Mouse (Mus musculus) Patski (cell line): ENCODE data around the gene Crip1. TPM values are rescaled to one million over a fixed set of nuclear protein-coding genes. Genes with fewer than 3 reads are reported as not detected.

Experiments
- ATAC-seq: fragments of 100-300 bp; one replicate; pipeline ENCODE4 v1.8.0; 2021
- CTCF ChIA-PET: fragments of 350-600 bp; sonication (Branson Sonifier 250); formaldehyde crosslinking; loops from one replicate; lab custom pipeline; 2022; ENCODE audit warnings: inconsistent platforms; lab: Charles Lee
- POLR2A ChIA-PET: fragments of 350-600 bp; sonication (Branson Sonifier 250); formaldehyde crosslinking; loops from one replicate; lab custom pipeline; 2022; ENCODE audit warnings: antibody characterized with exemption, inconsistent platforms; lab: Charles Lee
- DNase-seq: peaks from one replicate; pipeline ENCODE4 v3.0.0-alpha.2; 2011; ENCODE audit warnings: low read depth, low spot score
- H3K27me3 ChIP-seq: fragments of 371-371 bp; one replicate; pipeline ENCODE4 v1.5.1; 2021
- CTCF ChIP-seq: fragments of 100-300 bp; IDR thresholded peaks from one replicate; pipeline ENCODE4 v1.5.1; 2021
- in situ Hi-C: fragments of 300-500 bp; cut with MboI; formaldehyde crosslinking; loops from 3 replicates; pipeline ENCODE4 v1.11.1; 2018; ENCODE audit warnings: low pct_unique_long_range_greater_than_20kb, mixed read lengths
- polyA plus RNA-seq: library from polyadenylated mRNA; unstranded; gene quantifications from one replicate; pipeline ENCODE4 v1.2.3, GENCODE M21; 2021

Gene Crip1
- polyA plus RNA-seq, result 0.17 TPM

GRCm38 (mm10) chr12:113146112-113147057 lies at the start of gene Crip1:
TSS of gene Crip1 (plus strand) at chr12:113146316.
- no peak for ATAC-seq
- DNase-seq, result no peak
- TF ChIP-seq CTCF, result no peak
- in situ Hi-C loops, result no loop called here
- ChIA-PET CTCF (interaction anchor here (1.5 to 2.8 kb wide), 2 partner anchors 10 to 18 kb away, joined by 3 to 19 read pairs; partner anchors contain the start of gene Tedc1), POLR2A (no interaction called here)
- no peaks in the 10 kb centered on the region for H3K27me3 ChIP-seq

GRCm38 (mm10) chr12:113097040-113097439 lies 49.1 kb upstream of the Crip1 start:
- no peak for ATAC-seq
- ChIA-PET POLR2A (interaction anchor here (0.8 kb wide), 1 partner anchor 84 kb away, joined by 3 read pairs; no protein-coding TSS in a partner anchor), CTCF (no interaction called here)
- DNase-seq, result no peak
- in situ Hi-C loops, result no loop called here
- no peak for TF ChIP-seq CTCF
- H3K27me3 ChIP-seq, result no peaks in the 10 kb centered on the region

GRCm38 (mm10) chr12:113097749-113098281 lies 48.3 kb upstream of the Crip1 start, which contains the start of gene Mta1:
TSS of gene Mta1 (plus strand) at chr12:113098278.
- in situ Hi-C loops, result no loop called here
- DNase-seq (no peak), ATAC-seq (peak; percentile 45)
- ChIA-PET CTCF (no interaction called here), POLR2A (interaction anchor here (0.8 to 1.0 kb wide), 2 partner anchors 24 to 84 kb away, joined by 3 read pairs; partner anchors contain the start of gene Tex22)
- H3K27me3 ChIP-seq, result no peaks in the 10 kb centered on the region
- TF ChIP-seq CTCF, result no peak

GRCm38 (mm10) chr12:113098530-113099151 lies 47.5 kb upstream of the Crip1 start:
- DNase-seq (no peak), ATAC-seq (peak; percentile 10)
- in situ Hi-C loops, result no loop called here
- TF ChIP-seq CTCF, result no peak
- H3K27me3 ChIP-seq, result no peaks in the 10 kb centered on the region
- POLR2A ChIA-PET, result interaction anchor here (1.0 kb wide), 1 partner anchor 25 kb away, joined by 3 read pairs; the partner anchor contains the start of gene Tex22
- CTCF ChIA-PET, result no interaction called here

- POLR2A ChIA-PET, result interaction anchor here (0.9 kb wide), 1 partner anchor 30 kb away, joined by 3 read pairs; no protein-coding TSS in a partner anchor
- DNase-seq (no peak), ATAC-seq (no peak)
- TF ChIP-seq CTCF, result no peak
- CTCF ChIA-PET, result no interaction called here
- no peaks in the 10 kb centered on the region for H3K27me3 ChIP-seq
- in situ Hi-C loops, result no loop called here
These were observed 46.5 kb upstream of the Crip1 start for GRCm38 (mm10) chr12:113099470-113100237.

- DNase-seq (no peak), ATAC-seq (no peak)
- no peaks in the 10 kb centered on the region for H3K27me3 ChIP-seq
- in situ Hi-C loops, result no loop called here
- TF ChIP-seq CTCF, result no peak
- ChIA-PET CTCF (interaction anchor here (0.7 kb wide), 1 partner anchor 26 kb away, joined by 3 read pairs; the partner anchor contains the start of gene Tex22), POLR2A (interaction anchor here (0.5 kb wide), 1 partner anchor 44 kb away, joined by 3 read pairs; no protein-coding TSS in a partner anchor)
These were observed 45.6 kb upstream of the Crip1 start for GRCm38 (mm10) chr12:113100448-113101076.

GRCm38 (mm10) chr12:113101251-113101960 lies 44.7 kb upstream of the Crip1 start:
- ATAC-seq (no peak), DNase-seq (no peak)
- TF ChIP-seq CTCF, result no peak
- in situ Hi-C loops, result no loop called here
- H3K27me3 ChIP-seq, result no peaks in the 10 kb centered on the region
- CTCF ChIA-PET, result interaction anchor here (0.7 kb wide), 1 partner anchor 27 kb away, joined by 3 read pairs; the partner anchor contains the start of gene Tex22
- POLR2A ChIA-PET, result interaction anchor here (0.5 to 0.6 kb wide), 2 partner anchors 15 to 45 kb away, joined by 3 read pairs; no protein-coding TSS in a partner anchor

GRCm38 (mm10) chr12:113102461-113102860 lies 43.7 kb upstream of the Crip1 start:
- no peak for TF ChIP-seq CTCF
- H3K27me3 ChIP-seq, result no peaks in the 10 kb centered on the region
- in situ Hi-C loops, result no loop called here
- POLR2A ChIA-PET, result no interaction called here
- CTCF ChIA-PET, result interaction anchor here (1.2 kb wide), 1 partner anchor 98 kb away, joined by 3 read pairs; no protein-coding TSS in a partner anchor
- no peak for ATAC-seq
- no peak for DNase-seq
